Mouse (Mus musculus): ENCODE results near the gene Fpgs. TPM values are rescaled to one million over a fixed set of nuclear protein-coding genes. Genes with fewer than 3 reads are reported as not detected.

Fpgs gene
- total RNA-seq, 2 experiments from 2014 or later, result 10.5 to 12.5 TPM

- DNase-seq, result no peak
Observed at GRCm38 (mm10) chr2:32671147-32671546, 32.8 kb downstream of the Fpgs start.

GRCm38 (mm10) chr2:32669876-32670275, 34.1 kb downstream of the Fpgs start:
- DNase-seq, result no peak

DNA sequence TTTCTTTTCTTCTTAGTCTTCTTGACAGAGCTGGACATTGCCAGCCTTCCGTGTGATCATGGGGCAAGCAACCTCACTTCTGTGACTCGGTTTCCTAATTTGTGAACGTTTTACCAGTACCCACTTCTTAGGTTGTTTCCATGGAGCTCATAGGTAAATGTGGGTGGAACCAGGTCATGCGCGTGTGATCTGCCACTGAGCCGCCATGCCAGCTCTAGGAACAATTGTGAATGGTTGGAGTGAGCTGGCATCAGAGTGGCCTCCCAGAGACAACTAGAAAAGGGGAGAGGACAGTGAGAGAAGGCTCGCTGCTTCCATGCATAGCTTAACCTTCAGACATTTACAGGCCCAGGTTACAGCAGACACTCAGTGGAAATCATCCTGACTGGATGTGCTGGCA, 35.8 kb downstream of the Fpgs start:
- DNase-seq, result no peak

- peak; percentile 49 for DNase-seq
Observed at GRCm38 (mm10) chr2:32667775-32668174, 36.2 kb downstream of the Fpgs start.

DNA sequence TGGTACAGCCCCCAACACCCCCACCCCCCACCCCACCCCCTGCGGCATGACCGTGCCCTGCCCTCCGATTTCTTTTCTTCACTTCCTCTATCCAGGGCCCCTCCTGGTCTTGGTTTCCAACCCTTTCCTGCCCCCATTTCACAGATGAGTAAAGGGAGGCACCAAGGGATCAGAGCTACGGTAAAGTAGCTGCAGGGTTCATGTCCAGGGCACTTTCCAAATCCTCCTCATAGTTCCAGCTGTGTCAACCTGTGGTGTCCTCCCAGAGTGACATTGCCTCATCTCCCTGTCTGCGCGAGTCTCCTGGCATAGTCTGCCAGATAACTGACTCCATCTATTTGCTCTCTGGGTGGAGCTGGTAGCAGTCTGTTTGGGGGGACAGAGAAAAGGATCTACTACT, 38.1 kb downstream of the Fpgs start:
- no peak for DNase-seq

GRCm38 (mm10) chr2:32665345-32665744, 38.6 kb downstream of the Fpgs start:
- DNase-seq, result no peak

GRCm38 (mm10) chr2:32662291-32662690, 41.7 kb downstream of the Fpgs start:
- no peak for DNase-seq

DNA sequence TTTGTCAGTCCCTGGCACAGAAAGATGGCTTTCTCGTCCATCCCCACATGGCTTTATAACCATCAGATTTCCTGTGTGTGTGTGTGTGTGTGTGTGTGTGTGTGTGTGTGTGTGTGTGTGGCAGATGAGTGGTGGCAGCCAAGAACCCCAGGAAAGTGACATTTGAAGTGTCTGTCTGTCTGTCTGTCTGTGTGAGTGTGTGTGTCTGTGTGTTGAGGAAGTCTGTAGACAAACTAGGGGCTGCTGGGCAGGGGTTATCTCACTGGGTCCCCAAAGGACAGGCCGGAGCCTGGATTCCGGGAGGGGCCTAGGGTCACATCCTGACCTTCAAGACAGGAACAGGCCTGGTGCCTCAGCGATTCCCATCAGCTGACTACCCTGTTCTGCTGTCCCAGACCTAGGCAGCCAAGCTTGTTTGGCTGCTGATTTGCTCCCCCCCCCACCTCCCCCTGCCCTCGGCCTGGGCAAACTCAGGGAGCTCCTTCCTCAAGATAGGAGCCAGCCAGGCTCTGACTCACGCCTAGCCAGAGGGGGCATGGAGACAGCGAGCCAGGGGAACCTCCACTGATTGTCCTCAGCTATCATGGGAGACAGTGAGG, 42.3 kb downstream of the Fpgs start:
- peak; percentile 65 for DNase-seq

- no peak for DNase-seq
Observed at GRCm38 (mm10) chr2:32658873-32659272, 45.1 kb downstream of the Fpgs start.

DNA sequence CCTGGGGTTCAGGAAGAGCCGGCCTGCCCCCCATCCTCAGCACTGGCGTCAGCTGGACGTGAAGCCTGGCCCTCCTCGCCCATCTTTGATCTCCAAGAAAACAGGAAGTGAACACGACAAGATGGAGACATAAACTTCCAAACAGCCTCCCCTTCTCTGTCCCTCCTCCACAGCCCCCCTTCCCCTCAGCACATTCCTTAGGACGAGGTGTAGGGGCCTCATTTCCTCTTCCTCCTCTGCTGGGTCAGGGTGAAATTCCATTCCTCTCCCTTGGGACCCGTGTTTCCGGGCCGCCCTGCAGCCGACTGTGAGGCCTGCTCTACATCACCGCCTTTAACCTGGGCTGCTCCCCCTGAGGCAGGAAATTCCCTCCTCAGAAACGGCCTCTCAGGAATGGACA, 48.1 kb downstream of the Fpgs start:
- peak; percentile 80 for DNase-seq

GRCm38 (mm10) chr2:32655394-32655744, 48.6 kb downstream of the Fpgs start:
- no peak for DNase-seq

GRCm38 (mm10) chr2:32654743-32655393, 49.1 kb downstream of the Fpgs start:
- DNase-seq, result peak; percentile 38

DNA sequence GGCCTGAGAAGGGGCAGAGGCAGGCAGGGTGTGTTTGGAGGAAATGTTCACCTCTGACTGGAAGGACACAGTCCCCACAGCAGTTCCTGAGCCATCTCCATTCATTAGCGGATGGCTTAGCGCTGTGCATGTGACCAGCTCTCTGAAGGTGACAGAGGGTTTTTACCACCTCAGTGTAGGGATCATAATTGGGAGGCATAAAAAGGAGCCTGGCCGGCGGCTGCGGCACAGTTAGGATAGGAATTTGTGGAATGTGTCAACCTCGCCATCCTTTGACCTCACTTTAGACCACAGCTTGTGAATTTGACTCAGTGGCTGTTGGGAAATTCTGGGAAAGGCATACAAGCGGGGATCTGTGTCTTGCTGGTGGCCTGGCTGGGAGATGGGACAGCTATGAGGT, 50.2 kb downstream of the Fpgs start:
- DNase-seq, result no peak

GRCm38 (mm10) chr2:32647366-32647765, 56.6 kb downstream of the Fpgs start:
- DNase-seq, result no peak

DNA sequence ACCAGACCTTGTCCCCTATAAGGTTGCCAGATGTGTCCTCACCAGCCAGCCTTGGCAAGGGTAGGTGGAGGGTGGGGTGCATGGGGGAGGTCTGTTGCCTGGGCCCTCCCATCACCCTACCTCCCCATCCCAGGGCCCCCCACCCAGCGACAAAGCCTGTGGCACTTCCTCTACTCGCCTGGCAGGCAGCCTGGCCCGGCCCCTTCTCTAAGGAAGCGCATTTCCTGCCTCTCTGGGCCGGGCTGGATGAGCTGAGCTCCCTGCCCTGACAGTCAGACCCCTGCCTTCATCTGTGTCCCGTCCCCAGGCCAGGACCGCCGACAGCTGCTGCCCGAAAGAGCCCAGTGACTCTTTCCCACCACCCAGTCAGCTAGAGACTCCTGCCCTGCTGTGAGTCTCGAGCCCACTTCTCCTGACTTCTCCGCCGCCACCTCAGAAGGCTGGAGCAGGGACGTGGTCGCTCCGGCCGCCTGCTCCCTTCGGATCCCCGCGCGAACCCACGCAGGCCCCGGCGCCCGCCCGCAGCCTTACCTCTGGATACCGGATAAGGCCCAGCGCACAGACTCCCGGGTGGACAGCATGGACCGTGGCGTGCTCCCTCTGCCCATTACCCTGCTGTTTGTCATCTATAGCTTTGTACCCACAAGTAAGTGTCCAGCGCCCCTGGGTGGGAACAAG, 57.4 kb downstream of the Fpgs start, which contains the start of gene Eng:
Eng (plus strand) TSS at position 217 of the 678 bp plus-strand sequence.
- DNase-seq, result peak; percentile 84

GRCm38 (mm10) chr2:32645647-32646046, 58.3 kb downstream of the Fpgs start:
- DNase-seq, result no peak

DNA sequence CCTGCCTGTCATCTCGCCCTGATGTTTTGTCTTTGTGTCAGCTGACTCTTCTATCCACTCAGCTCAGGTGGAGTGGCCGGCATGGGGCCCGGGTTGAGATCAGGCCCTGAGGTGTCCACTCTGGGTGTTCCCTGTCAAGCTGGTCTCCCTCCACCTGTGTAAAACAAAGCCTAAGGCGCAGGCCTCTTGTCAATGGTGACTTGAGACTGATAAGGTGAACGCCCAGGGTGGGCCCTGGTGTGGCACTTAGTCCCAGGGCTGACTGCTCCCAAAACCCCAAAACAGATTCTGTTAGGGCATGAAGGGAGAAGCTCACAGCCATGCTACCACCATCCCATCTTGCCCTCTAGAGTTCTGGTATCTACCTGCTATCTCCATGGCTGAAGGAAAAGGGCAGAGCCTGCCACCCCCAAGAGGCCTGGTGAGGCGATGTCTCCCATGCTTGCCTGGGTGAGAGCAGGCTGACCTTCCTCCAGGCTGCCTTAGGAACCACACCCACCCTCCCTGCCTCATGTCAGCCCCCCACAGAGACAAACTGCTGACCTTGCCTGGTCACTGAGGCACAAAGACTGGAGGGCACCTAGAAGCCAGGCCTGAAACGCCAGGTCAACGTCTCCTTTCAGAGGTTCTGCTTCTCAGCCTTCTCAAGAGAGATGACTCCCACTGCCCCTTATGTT, 59.0 kb downstream of the Fpgs start:
- no peak for DNase-seq

DNA sequence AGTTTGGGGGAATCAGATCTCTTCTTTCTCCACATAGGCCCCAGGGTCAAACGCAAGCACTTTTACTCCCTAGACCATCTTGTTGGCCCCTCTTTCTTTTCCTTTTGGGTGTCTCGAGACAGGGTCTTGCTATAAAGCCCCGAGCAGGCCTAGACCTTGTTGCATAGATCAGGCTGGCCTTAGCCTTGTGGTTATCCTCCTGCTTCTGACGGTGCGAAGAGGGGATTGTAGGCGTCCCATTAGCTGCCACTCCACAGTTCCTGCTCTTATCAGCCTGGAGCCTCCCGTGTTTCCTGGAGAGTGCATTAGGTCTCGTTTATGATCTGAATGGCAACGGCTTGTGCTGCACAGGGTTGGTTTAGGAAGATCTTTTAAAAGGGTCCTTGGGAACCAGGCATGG, 59.9 kb downstream of the Fpgs start:
- no peak for DNase-seq

GRCm38 (mm10) chr2:32642813-32643212, 61.1 kb downstream of the Fpgs start:
- peak; percentile 78 for DNase-seq

DNA sequence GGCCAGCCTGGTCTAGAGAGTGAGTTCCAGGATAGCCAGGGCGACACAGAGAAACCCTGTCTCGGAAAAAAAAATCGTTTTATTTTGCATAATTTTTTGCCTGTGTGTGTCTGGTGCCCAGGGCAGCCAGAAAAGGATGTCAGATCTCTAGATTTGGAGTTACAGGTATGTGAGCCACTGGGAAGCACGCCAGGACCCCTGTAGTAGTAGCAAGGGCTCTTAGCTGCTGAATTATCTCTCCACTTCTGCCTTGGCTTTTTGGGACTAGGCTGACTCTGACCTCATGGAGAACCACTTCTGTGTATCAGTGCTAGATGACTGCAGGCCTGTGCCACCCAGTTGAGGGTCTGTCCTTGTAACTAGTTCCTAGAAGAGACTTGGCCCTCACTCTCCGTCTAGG, 62.1 kb downstream of the Fpgs start:
- no peak for DNase-seq

GRCm38 (mm10) chr2:32640550-32641051, 63.3 kb downstream of the Fpgs start:
- no peak for DNase-seq

- no peak for DNase-seq
Observed at GRCm38 (mm10) chr2:32639632-32640031, 64.3 kb downstream of the Fpgs start.

GRCm38 (mm10) chr2:32637778-32638281, 66.1 kb downstream of the Fpgs start:
- peak; percentile 77 for DNase-seq
